Mouse (Mus musculus) liver, embryonic 14.5 days (tissue): ENCODE results near the gene Glp1r. TPM values are rescaled to one million over a fixed set of nuclear protein-coding genes. Genes with fewer than 3 reads are reported as not detected.

ENCODE experiments used
- ATAC-seq: fragments of 200-750 bp; cut with Nextera tagmentation; 2 replicates; pipeline ENCODE4 v1.8.0; 2017; ENCODE audit warnings: moderate number of reproducible peaks, mild to moderate bottlenecking, moderate library complexity; ENCODE audit not compliant: insufficient read depth
- DNase-seq, 3 experiments: peaks; one replicate each; pipeline ENCODE4 v3.0.0-alpha.2; 2012 to 2013; ENCODE audit warnings: low read depth in 3 of 3, low spot score in 3 of 3
- H3K27ac ChIP-seq: fragments of 300-500 bp; sonication (generic); 2 replicates; pipeline ENCODE4 v1.5.1; 2014; ENCODE audit warnings: moderate library complexity, mild to moderate bottlenecking, control low read depth, inconsistent platforms
- H3K27me3 ChIP-seq: fragments of 300-500 bp; sonication (generic); 2 replicates; pipeline ENCODE4 v1.6.1; 2014; ENCODE audit warnings: mild to moderate bottlenecking, low read length, moderate library complexity; ENCODE audit not compliant: control insufficient read depth, insufficient read depth
- H3K36me3 ChIP-seq: fragments of 300-500 bp; sonication (generic); replicated peaks from 2 replicates; pipeline ENCODE4 v1.6.1; 2014; ENCODE audit warnings: low read depth; ENCODE audit not compliant: control insufficient read depth, insufficient read depth
- H3K4me1 ChIP-seq, 2 experiments: fragments of 200-500 bp in 1 of 2; fragments of 300-500 bp in 1 of 2; sonication (generic) in 1 of 2; replicated peaks; 2 replicates each; pipeline ENCODE4 v1.6.1; 2012 to 2014; ENCODE audit warnings: antibody characterized with exemption in 1 of 2, inconsistent platforms in 1 of 2, low read length in 1 of 2; ENCODE audit not compliant: control insufficient read depth in 2 of 2, insufficient read depth in 2 of 2
- H3K4me2 ChIP-seq: fragments of 300-500 bp; sonication (generic); 2 replicates; pipeline ENCODE4 v1.6.1; 2014; ENCODE audit warnings: low read depth, mild to moderate bottlenecking, control low read depth, moderate library complexity
- H3K4me3 ChIP-seq, 2 experiments: fragments of 200-500 bp in 1 of 2; fragments of 300-500 bp in 1 of 2; sonication (generic) in 1 of 2; 2 replicates each; pipeline ENCODE4 v1.5.1; 2012 to 2014; ENCODE audit warnings: low read depth in 2 of 2, low read length in 2 of 2, mild to moderate bottlenecking in 2 of 2, control low read depth in 1 of 2, inconsistent platforms in 1 of 2, moderate library complexity in 1 of 2; ENCODE audit not compliant: insufficient read depth in 1 of 2
- H3K9ac ChIP-seq: fragments of 300-500 bp; sonication (generic); replicated peaks from 2 replicates; pipeline ENCODE4 v1.6.1; 2014; ENCODE audit warnings: mild to moderate bottlenecking, control low read depth, moderate library complexity
- H3K9me3 ChIP-seq: fragments of 300-500 bp; sonication (generic); 2 replicates; pipeline ENCODE4 v1.6.1; 2016; ENCODE audit warnings: low read length, mixed read lengths; ENCODE audit not compliant: control insufficient read depth
- CTCF ChIP-seq: IDR thresholded peaks from 2 replicates; pipeline ENCODE4 v1.5.1; 2016; ENCODE audit warnings: antibody characterized with exemption, low read depth, control low read depth
- EP300 ChIP-seq: IDR thresholded peaks from 2 replicates; pipeline ENCODE4 v1.6.1; 2016; ENCODE audit warnings: antibody characterized with exemption, low read depth
- WGBS: fragments of 180-500 bp; shearing (Covaris S2); extraction: QIAGEN DNeasy Blood & Tissue Kit; methylation state at CpG from one replicate; pipeline ENCODE4 v1.1.7; 2014; ENCODE audit not compliant: insufficient replicate concordance; 5-methylcytosine and 5-hydroxymethylcytosine counted together
- polyA plus RNA-seq, 2 experiments: library from polyadenylated mRNA; depleted of rRNA in 1 of 2; stranded (reverse) in 1 of 2; unstranded in 1 of 2; fragments of >200 nt; fragmentation: Nextera tagmentation in 1 of 2; extraction: Ambion mirVana in 1 of 2; gene quantifications; 2 replicates each; pipeline versions ENCODE4 v1.2.1 to v1.2.3; 2012 to 2014

Glp1r gene
- polyA plus RNA-seq, 2 experiments = 0.01 TPM; not detected in 1

DNA sequence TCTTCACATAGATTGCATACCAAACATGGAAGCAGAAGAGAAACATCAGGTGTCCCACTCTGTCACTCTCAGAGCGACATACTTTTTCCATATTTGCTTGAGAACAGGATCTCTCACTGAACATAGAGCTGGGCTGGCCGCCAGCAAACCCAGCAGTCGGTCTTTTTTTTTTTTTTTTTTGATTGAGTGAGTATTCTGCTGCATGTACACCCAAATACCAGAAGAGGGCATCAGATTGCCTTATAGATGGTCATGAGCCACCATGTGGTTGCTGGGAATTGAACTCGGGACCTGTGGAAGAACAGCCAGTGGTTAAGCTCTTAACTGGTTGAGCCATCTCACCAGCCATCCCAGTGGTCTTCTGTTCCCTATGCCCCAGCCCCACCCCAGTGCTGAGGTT is 21.9 kb downstream of the Glp1r start:
- TF ChIP-seq EP300 = no peak
- no peak for TF ChIP-seq CTCF
- no peak overlapping the region for H3K4me3 ChIP-seq
- H3K4me2 ChIP-seq = no peak overlapping the region
- H3K4me1 ChIP-seq = no peaks in the 10 kb centered on the region
- 46% methylated on average over 4 of the region's 4 CpGs for WGBS
- no peak overlapping the region for H3K27ac ChIP-seq
- no peaks in the 10 kb centered on the region for H3K9me3 ChIP-seq
- ATAC-seq (no peak), DNase-seq (no peak)
- no peaks in the 10 kb centered on the region for H3K36me3 ChIP-seq
- no peaks in the 10 kb centered on the region for H3K27me3 ChIP-seq
- H3K9ac ChIP-seq = no peak overlapping the region

DNA sequence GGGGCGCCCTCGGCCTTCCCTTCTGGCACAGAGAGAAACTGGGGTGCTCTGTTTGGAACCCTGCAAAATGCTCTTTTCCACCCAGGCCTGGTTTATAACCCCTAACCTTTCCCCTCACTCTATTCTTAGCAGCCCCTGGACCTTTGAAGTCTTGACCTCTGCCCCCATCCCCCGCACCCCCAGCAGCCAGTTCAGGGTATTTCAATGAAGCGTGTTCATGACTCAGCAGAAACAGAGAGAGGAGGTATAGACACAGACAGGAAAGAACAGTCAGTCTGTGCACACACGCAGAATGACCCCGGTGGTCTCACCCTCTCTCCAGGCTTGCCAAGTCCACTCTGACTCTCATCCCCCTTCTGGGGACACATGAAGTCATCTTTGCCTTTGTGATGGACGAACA is 29.2 kb downstream of the Glp1r start:
- no peak overlapping the region for H3K27ac ChIP-seq
- H3K4me3 ChIP-seq = no peak overlapping the region
- no peak for ATAC-seq
- 48% methylated on average over 7 of the region's 7 CpGs for WGBS
- TF ChIP-seq EP300 (no peak), CTCF (no peak)
- H3K4me1 ChIP-seq = peaks cover 0 to 2% of the 10 kb centered on the region in 2 experiments; a peak in 1 of 4 replicates
- no peaks in the 10 kb centered on the region for H3K27me3 ChIP-seq
- DNase-seq = peak in 1 of 3 experiments; percentile 17
- H3K36me3 ChIP-seq = no peaks in the 10 kb centered on the region
- H3K4me2 ChIP-seq = no peak overlapping the region
- no peak overlapping the region for H3K9ac ChIP-seq
- H3K9me3 ChIP-seq = no peaks in the 10 kb centered on the region

DNA sequence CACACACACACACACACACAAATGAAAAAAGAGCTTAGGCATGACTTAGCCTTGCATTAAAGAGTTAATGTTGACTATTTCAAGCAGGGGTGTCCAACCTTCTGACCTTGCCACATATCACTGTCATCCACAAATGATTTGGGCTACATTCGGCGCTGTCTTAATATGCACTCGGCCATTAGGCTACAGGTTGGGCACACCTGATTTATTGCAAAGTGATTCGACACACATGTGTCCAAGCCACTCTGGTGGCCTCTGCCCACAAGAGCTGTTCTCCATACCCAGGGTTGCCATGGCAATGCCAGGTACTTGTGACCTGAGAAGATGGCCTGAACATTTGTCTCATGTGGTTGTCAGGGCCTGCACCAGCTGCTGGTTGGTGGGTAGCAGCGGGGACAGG is 31.2 kb downstream of the Glp1r start:
- no peak overlapping the region for H3K27ac ChIP-seq
- H3K4me3 ChIP-seq = no peak overlapping the region
- TF ChIP-seq EP300 = no peak
- TF ChIP-seq CTCF = no peak
- no peaks in the 10 kb centered on the region for H3K27me3 ChIP-seq
- no peaks in the 10 kb centered on the region for H3K9me3 ChIP-seq
- peaks cover 0 to 2% of the 10 kb centered on the region in 2 experiments; a peak in 1 of 4 replicates for H3K4me1 ChIP-seq
- DNase-seq (no peak), ATAC-seq (no peak)
- H3K9ac ChIP-seq = no peak overlapping the region
- no peaks in the 10 kb centered on the region for H3K36me3 ChIP-seq
- no peak overlapping the region for H3K4me2 ChIP-seq
- 71% methylated on average over 5 of the region's 5 CpGs for whole genome bisulfite sequencing

- DNase-seq (no peak), ATAC-seq (no peak)
- H3K9me3 ChIP-seq = no peaks in the 10 kb centered on the region
- no peak for TF ChIP-seq EP300
- TF ChIP-seq CTCF = no peak
- H3K4me3 ChIP-seq = no peak overlapping the region
- H3K9ac ChIP-seq = no peak overlapping the region
- no peak overlapping the region for H3K4me2 ChIP-seq
- H3K36me3 ChIP-seq = no peaks in the 10 kb centered on the region
- no peaks in the 10 kb centered on the region for H3K27me3 ChIP-seq
- peaks cover 0 to 2% of the 10 kb centered on the region in 2 experiments; a peak in 1 of 4 replicates for H3K4me1 ChIP-seq
- H3K27ac ChIP-seq = no peak overlapping the region
- WGBS = 49% methylated on average over 5 of the region's 5 CpGs
Measured at GRCm38 (mm10) chr17:30935301-30935700, 33.7 kb downstream of the Glp1r start.

DNA sequence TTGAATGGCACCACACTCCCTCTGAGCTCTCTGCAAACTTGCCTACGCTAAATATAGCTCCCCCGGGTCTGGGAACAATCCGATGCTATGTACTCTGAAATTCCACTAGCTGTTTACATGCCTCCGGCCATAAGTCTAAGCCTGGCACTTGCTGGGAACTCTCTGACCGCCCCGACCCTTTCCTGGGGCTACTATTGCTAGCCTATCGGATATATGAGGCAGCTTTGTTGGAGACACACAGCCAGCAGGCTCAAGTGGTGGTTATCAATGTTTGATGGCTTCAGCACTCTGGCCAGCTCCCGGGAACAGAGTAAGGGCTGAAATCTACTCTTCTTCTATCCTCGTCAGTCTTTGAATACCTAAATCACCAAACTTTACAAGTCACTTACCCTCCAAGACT is 36.9 kb downstream of the Glp1r start:
- no peak for ATAC-seq
- H3K4me1 ChIP-seq = no peaks in the 10 kb centered on the region
- H3K9ac ChIP-seq = no peak overlapping the region
- no peaks in the 10 kb centered on the region for H3K9me3 ChIP-seq
- H3K4me2 ChIP-seq = no peak overlapping the region
- no peaks in the 10 kb centered on the region for H3K36me3 ChIP-seq
- peak in 1 of 3 experiments; percentile 9 for DNase-seq
- H3K27me3 ChIP-seq = no peaks in the 10 kb centered on the region
- no peak overlapping the region for H3K4me3 ChIP-seq
- TF ChIP-seq EP300 = no peak
- TF ChIP-seq CTCF = no peak
- no peak overlapping the region for H3K27ac ChIP-seq
- WGBS = 36% methylated on average over 9 of the region's 9 CpGs
